Mouse (Mus musculus): Measurements from ENCODE around the gene Dclre1b.

Dclre1b gene

GRCm38 (mm10) chr3:103773508-103773907 lies 35.7 kb downstream of the Dclre1b start:
- no peak for DNase-seq (ENCODE audit: low read depth, low spot score)

GRCm38 (mm10) chr3:103772846-103773245 lies 36.4 kb downstream of the Dclre1b start:
- DNase-seq (ENCODE audit: low read depth, low spot score): no peak

- peak; percentile 88 for DNase-seq (ENCODE audit: low read depth, low spot score)
Observed at GRCm38 (mm10) chr3:103771531-103772130, 37.6 kb downstream of the Dclre1b start.

- DNase-seq (ENCODE audit: low read depth, low spot score): no peak
Observed at GRCm38 (mm10) chr3:103766789-103767188, 42.5 kb downstream of the Dclre1b start.

- no peak for DNase-seq (ENCODE audit: low read depth, low spot score)
Observed at GRCm38 (mm10) chr3:103759261-103759970, 49.8 kb downstream of the Dclre1b start.

- DNase-seq (ENCODE audit: low read depth, low spot score): peak; percentile 64
Observed at GRCm38 (mm10) chr3:103758456-103758855, 50.8 kb downstream of the Dclre1b start.

- DNase-seq (ENCODE audit: low read depth, low spot score): no peak
Observed at GRCm38 (mm10) chr3:103756920-103757319, 52.3 kb downstream of the Dclre1b start.

GRCm38 (mm10) chr3:103755351-103755750 lies 53.9 kb downstream of the Dclre1b start:
- no peak for DNase-seq (ENCODE audit: low read depth, low spot score)

GRCm38 (mm10) chr3:103751558-103751957 lies 57.7 kb downstream of the Dclre1b start:
- DNase-seq (ENCODE audit: low read depth, low spot score): no peak
